Mouse (Mus musculus) c-Kit-positive CD71-negative TER-119-negative erythroid progenitor cells, embryonic 14.5 days (primary cell): ENCODE data around the gene Lif.

Source experiments
- DNase-seq: peaks from one replicate; pipeline ENCODE4 v3.0.0-alpha.2; 2013; ENCODE audit warnings: low read depth

Lif gene

DNA sequence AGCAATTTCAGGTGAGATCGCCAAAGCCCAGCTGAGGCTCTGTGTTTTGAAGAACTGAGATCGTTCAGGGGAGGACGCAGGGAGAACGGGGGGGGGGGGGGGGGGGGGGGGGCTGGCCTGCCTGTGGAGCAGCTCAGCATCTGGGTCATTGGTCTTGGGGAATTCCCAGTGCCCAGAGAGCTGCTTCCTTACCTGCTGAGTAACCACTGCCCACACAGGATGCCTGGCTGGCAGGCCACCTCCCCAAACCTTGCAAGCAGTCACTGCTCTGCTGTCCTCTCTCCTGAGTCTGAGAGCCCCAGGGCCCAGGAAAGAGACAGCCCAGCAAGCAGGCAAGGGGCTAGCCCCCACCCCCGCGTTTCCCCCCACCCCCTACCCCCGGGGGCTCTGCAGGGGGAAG is 5.5 kb downstream of the Lif start:
- no peak for DNase-seq

DNA sequence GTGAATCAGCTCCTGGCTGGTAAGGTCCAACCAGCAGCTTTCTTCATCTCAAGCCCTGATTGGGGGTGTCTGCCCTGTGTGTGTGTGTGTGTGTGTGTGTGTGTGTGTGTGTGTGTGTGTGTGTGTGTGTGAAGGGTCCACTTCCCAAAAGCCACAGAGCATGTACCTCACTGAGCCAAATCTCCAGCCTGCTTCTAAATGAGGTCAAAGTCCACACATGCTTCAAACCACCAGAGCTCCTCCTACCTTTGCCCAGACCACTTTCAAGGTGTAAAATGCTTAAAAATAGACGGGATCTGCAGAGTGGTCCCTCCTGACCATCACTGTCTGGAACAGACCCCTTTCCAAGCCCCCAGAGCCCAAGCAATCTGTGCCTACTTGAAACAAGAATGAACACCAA is 5.9 kb downstream of the Lif start:
- no peak for DNase-seq

DNA sequence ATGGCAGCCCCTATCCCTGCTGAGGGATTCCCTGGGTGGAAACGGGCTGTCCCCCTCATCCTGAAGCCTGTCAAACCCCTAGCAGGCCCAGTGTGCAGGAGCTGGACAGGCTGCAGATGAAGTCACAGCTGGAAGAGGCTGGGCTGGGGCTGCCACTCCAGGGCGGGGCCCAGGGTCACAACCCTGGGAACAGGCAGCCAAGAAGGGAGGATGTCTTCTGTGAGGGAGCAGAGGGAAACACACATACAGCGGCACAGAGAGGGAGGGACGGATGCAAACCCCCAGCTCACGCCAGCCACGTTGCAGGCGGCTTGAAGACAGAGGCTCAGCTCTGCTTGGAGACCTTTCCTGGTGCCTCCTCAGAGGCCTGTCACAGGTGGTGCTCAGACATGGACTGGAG is 6.7 kb downstream of the Lif start:
- no peak for DNase-seq

DNA sequence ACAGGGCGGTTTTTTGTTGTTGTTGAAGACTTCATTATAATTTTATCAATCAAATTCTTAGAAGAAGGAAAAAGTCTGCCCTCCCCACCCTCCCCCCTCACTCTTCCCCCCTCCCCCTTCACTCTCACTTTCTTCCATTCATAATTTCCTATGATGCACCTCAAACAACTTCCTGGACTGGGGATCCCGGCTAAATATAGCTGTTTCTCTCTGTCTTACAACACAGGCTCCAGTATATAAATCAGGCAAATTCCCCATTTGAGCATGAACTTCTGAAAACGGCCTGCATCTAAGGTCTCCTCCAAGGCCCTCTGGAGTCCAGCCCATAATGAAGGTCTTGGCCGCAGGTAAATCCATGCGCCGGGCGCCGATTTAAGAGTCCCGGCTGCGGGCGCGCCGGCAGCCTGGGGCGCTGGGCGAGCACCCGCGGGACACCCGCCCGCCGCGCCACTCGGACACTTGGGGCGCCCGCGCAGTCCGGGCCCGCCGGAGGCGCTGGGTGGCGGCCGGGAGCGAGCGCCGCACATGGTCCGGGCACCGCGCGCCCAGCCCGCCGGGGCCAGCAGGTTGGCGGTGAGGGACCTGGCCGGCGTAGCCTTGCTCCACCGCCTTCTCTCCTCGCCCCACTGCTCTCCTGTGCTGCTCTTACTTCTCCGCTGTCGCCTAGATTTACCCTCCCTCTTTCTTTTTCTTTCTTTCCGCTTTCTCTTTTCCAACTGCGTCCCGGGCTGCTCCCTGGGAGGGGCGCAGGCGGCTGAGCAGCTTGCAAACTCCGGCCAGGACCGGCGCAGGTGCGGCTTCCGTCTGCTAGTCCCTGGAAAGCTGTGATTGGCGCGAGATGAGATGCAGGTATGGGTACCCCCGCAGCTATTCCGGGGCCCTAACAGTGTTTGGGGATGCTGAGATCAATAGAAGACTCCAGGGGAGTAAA is 9.2 kb downstream of the Lif start:
- no peak for DNase-seq

DNA sequence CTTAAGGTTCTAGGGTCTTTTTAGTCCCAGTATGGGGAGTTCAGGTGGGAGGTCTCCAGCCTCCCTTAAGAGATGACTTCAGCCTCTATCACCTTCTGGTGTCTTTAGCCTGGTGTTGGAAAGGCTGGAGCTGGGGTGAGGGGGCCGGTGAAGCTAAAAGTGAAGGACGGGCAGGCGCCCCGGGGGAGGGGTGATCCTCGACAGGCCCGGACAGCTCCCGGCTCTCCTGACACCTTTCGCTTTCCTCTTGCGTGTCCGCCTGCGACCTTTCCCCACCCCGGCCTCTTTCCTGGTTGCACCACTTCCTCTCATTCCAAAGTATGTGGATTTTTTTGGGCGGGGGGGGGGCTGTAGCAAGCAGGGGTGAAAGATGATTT is 9.8 kb downstream of the Lif start:
- no peak for DNase-seq

DNA sequence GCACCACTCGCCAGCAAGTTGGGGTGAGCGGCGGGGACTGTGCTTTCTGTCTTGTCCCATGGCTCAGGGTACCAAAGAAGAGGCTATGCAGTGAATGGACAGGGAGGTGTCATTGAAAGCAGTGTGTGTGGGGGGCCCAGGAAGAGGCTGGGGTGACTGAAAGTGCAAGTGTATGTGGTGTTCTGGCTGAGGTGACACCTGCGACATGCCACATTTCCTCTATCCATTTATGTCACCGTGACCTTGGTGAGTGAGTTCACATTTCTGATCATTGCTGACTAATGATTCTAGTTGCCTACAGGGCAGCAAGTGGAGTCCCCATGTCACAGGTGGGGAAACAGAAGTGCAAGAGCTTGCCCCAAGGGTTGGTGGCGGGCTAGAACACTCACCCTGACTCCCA is 11.1 kb downstream of the Lif start:
- no peak for DNase-seq

DNA sequence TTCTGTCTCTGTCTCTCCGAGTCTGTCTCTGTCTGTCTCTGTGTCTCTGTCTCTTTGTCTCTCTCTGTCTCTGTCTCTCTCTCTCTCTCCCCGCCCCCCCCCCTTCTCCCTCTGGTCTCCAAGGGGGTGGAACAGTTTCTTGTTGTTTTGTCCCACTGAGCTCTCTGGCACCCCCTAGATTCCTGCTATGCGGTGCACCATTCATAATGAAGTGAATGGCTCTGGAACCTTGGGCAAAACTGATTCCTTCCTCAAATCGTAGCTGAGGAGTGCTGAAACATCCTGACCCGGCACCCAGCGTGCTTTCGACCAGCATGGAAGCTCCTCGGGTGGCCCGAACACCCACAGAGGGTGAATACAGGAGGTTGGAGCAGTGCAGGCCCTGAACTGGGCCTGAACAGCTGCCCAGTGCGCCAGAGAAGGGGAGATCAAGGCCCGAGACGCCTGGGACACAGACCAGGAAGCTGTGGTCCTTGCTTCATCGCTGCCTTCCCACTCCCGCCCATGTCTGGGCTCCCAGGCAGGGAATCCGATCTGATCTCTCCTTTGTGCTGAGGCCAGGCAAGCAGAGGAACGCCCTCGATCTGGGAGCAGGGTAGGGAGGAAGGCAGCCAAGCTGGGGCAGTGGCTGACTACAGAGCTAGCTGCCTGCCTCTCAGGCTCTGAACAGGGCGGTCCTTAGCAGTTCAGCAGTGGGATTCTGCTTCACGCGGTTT is 13.5 kb downstream of the Lif start:
- DNase-seq, result no peak

DNA sequence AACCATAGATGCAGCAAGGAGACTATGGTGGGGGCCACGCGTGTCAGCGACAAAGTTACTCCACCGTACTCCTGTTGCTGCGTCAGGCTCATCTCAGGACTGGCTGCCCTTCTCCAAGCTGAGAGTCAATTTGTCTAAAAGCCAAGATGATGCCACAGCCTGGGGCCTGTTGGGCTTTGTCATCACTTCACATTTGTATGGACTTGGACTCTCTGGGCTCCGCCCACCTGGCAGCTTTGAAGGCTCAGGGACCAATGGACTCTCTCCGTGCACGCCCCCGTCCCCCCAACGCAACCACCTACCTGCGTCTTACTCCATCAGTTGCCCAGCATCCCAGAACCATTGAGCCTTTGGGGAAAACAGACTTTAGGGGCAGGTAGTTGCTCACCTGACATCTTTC is 14.2 kb downstream of the Lif start:
- DNase-seq, result no peak

DNA sequence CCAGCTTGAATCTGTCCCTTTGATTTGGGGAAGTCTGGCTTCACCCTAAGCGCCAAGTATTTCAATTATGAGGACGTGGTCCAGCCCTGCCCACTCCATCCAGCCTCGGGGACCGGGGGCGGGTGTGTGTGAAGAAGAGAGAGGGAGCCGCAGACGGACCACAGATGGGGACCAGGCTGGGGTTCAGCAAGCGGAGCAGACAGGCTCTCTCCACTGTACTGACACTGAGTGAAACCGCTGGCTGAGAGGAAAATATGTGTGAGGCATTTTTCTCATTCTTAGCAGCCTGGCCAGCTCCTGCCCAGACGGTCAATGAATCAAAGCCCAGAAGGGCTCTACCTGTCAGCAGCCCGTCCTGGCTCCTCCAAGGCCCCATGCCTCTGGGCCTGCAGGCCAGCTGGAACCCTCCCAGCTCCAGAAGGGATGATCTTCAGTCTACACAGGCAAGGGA is 19.1 kb downstream of the Lif start:
- DNase-seq, result no peak

DNA sequence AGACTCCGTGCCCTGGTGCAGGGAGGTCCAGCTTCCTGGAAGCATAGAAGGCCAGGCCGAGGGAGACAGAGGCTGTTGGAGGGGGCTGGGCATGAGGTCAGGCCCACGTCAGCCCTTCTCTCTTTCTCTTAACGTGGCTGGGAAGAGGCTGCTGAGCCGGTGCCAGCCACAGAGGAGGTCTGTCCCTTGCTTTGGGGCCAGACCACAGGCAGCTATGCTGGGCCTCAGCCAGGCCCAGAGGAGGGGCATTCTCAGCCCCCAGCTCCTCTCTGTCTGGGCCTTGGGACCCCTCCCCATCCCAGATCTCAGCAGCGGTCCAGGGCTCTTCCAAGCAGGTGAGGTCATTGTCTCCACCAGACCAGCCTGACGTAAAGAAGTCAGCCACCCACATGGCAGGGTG is 22.6 kb downstream of the Lif start:
- no peak for DNase-seq

DNA sequence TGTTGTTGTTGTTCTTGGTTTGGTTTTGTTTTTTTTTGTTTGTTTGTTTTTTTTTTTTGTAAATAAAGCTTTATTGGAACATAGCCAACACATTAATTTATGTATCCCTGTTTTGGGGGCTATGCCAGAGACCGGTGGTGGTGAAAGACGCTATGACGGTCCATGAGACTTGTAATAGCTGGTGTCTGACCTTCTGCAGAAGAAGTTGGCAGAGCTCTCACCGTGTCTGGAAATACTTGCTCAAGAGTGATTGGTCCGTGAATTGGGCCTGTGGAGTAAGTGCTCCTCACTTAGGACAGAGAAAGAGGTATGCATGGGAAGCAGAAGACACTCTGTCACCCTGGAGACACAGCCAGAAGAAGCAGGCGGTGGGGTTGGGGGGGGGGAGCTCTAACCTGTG is 24.5 kb downstream of the Lif start:
- DNase-seq, result no peak

DNA sequence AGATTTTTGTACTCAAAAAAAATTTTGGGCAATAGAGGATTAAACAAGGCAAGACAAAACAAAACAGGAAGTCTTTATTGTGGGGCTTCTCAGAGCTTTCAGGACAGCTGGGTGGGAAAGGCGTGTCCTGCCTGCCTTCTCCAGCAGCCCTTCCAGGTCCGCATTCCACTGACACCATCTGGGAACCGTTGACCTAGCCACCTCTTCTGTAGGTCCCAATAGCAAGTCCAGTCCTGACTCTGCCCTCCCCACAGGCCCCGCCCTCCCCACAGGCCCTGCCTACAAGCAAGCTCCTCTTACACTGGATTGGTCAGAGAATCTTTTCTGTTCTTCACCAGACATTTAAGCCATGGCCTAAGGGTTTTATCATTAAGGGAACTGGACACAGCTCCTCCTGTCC is 26.3 kb downstream of the Lif start:
- DNase-seq, result no peak

DNA sequence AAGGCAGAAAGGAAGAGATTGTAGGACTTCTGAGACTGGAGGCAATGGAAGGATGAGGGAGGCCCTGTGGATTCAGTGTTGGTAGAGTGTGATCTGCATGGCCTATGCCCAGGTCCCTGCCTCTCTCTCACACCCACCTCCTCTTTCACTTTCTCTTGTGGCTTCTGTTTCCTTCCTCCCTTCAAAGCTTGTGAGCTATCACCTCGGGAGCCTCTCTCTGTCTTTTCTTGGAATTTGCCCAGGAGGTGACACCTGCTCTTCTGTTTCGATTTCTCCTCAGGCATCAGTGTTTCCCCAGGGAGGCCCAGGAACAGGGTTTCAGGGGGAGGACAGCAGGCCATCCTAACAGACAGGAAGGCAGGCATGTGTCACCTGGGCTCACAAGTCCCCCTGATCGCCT is 31.9 kb downstream of the Lif start:
- no peak for DNase-seq

DNA sequence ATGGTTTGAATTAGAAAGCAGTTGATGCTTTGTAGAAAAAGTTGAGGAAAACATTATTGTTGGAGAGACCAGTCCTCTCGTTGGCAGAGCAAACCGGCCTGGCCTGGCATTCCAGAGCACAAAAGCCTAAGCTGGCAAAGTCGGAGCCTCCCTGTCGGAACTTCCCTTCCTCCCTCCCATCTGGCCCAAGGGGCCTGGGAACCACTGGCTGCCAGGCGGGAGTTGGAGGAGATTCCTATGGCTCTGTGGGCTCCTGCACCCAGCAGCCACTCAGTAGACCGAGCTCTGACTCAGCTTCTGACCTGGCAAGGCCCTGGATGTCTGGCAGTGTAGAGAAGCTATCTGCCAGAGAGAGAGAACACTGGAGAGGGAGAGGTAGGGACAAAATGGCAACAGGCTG is 34.3 kb downstream of the Lif start:
- no peak for DNase-seq

DNA sequence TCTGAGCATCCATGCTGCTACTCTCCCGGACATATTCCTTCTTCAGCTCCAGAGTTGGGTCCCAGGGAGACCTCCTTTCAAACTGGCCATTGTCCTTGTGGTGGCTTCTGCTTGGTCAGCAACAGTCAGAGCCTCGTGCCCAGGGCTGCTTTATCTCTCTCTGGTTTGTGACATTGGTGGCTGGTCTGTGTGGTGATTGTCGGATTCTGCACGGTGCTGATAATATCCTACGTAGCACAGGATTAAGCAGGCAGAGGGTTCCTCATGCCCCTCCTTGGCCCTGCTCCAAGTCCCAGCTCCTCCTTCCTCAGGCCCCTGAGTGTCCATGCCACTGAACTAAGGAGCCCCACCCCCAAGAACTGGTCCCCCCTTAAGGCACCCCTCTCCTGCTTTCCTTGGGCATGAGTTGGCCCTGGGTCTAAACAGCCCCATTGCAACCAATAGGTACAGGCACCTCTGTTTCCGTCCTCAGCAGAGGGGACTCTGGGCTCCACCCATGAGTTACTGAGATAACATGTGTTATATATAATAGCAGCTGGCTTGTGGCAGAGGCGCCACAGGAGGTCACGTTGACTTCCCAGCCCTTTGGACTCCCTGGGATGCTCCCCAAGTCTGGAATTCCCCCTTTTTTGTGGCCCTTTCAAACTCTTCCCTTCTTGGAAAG is 35.0 kb downstream of the Lif start:
- no peak for DNase-seq

DNA sequence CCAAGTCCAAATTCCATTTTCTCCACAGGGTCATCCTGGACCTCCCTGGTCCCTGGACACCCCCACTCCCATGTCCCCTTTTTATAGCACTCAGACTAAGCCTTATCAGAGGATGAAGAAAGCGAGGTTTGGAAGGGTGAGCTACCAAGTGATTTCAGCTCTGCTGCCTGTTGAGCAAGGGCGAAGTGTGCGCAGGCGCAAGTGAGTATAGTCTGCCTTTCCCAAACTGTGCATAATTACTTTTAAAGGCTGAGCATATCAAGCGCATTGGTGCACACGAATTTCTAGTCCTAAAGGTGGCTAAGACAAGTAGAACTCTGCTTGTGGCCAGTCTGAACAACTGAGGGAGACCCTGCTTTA is 35.5 kb downstream of the Lif start:
- DNase-seq, result no peak

DNA sequence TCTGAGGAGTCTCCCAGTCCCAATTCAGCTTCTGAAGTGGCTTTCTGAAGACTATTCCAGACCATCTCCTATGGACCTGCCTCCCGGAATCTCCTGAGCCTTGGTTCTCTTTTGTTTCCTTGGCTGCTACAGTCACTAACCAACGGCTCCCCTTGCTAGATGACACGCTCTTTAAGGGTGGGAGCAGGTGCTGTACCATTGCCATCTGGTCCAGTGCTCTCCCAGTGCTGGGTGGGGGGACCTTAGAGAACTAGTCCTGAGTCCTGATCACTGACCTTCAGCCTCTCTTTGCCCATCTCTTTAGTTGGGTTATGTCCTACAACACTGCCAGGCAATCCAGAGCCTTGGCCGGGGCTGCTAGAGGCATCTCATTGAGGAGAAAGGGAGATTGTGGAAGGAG is 36.1 kb downstream of the Lif start:
- DNase-seq, result no peak

DNA sequence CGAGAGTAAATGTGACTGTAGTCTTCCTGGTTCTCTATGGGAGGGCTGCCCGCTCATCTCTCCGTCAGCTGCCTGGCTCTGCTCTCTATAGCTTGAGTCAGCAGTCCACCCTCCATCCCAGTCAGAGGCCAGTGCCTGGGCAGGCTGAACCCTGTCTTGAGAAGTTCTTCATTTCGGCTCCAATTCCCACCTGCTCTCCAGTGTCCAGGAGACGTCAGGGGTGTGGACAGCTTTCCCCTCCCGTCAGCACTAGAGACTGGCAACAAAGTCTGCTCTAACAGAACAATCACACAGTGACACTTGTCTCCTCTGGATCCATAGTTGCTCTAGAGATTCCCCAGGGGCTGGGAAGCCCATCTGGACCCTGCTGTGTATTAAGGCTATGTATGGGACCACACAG is 36.7 kb downstream of the Lif start:
- DNase-seq, result no peak

DNA sequence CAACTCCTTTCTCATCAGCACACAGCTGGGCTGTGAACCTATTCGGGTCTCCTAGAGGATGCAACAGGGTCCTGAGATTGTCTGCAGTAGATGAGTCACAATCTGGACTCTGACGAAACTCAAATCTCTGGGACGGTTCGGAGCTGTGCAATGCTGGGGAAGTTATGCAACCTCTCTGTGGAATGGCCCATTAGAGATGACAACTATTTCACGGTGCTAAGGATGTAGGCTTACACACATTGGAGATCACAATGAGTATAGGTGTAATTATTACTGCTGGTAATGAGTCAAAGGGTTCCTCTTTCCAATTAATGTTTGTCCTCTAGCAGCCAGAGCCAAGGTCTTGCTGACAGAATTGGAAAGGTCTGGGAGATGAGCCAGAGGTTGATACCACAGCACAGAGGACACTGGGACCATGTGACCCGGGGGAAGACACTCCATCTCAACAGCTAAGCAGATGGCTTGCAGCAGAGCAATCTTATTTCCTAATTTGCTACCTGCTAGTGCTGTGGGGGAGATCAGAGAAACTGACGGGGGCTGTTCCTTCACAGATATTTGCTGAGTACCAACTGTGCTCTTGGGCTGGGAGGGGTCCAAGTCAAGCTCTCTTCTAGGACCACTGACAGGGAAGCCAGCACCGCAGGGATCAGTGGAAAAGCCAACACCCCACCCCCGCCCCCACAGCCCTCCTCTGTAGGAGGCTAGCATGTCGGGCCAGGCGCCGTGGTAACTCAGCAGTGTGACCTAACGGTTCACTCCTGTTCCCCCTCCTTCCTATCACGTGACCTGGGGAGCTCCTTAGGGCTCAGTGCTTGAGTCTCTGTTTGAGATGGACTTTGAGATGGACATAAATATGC is 37.4 kb downstream of the Lif start:
- no peak for DNase-seq

DNA sequence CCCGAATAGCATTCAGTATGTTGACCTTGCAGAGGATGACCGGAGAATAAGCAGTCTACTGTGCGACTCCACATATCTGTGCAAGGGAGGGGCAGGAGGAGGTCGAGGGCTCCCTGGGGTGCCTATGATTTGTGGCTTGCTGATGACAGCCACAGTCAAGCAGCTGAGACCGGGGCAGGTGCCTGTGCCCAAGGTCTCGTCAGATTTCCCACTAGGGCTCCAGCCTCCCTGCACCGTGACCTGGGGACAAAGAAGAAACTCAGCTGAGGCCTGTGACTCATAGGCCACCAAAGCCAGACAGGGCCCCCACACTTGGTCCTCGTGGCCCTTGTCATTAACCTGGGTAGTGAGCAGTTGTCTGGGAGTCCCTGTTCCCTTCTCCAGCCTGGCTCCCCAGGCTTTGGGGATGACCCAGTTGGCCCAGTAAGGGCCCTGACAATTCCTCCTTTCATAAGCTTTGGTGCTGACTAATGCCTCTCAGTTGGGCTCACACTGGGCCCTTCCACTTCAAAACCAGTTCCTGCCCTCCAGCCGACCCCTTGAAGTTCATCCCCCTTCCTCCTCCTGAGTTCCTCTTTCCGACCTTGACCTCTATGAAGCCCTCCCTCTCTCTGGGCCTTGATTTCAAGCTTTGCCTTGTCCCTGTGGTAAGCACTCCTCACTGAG is 39.4 kb downstream of the Lif start:
- no peak for DNase-seq

DNA sequence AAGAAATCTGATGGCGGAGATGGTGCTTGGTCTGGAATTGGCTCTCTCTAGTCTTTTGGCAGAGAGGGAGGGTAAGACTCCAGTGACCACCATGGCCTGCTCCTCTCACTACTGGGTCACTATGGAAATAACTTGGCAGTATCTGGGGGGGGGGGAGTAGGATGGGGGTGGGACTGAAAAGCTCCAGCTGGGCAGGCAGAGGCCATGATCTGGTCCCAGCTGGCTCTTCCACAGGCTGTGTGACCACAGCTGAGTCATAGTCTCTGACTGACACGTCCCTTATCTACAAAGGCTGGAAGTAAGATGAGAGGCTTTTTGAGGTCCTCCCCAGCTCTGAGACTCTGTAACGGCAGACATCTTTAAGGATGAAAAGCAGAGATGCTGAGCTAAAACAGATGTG is 40.4 kb downstream of the Lif start:
- no peak for DNase-seq

DNA sequence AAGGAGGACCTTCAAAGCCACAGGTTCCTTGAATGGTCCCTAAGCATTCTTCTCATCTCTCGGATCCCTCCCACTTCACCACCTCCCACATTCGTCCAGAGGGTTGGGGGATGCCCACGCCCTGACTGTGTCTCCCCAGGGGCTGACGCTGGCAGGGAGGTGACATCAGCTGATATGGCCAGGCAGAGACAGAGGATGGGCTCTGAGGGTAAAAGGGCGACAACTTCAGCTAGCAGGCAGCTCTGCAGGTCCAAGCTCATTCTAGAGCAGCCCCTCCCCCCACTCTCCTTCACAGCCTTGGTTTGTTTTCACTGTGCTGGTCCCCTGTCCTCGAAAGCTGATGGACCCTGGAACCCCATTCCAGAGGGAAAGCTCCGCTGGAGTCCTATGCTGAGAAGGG is 41.3 kb downstream of the Lif start:
- no peak for DNase-seq
